Mouse (Mus musculus): ENCODE measurements around the gene Hsd3b6. TPM values are rescaled to one million over a fixed set of nuclear protein-coding genes. Genes with fewer than 3 reads are reported as not detected.

The Hsd3b6 gene
- not detected in 4 replicates for total RNA-seq (2023)

GRCm38 (mm10) chr3:98814101-98814670, at the start of gene Hsd3b6:
Gene Hsd3b6 (minus strand): TSS chr3:98814443.

GRCm38 (mm10) chr3:98859576-98859975, 45.3 kb upstream of the Hsd3b6 start, which contains the start of gene Hsd3b1:
Gene Hsd3b1 (minus strand): TSS chr3:98859794.

Other genes starting within 250 kb of the Hsd3b6 start
- not detected in 4 replicates for gene Gm10681, start 225.6 kb downstream of the Hsd3b6 start, total RNA-seq (2023)
- not detected in 4 replicates for gene Hsd3b5, start 184.2 kb downstream of the Hsd3b6 start, total RNA-seq (2023)
- gene Hsd3b2, start 89.9 kb downstream of the Hsd3b6 start, total RNA-seq (2023) = 0.15 to 0.19 TPM in 2 of 4 replicates, not detected in the others
- not detected in 4 replicates for gene Hsd3b3, start 51.3 kb downstream of the Hsd3b6 start, total RNA-seq (2023)
- not detected in 4 replicates for gene Hsd3b1, start 45.4 kb upstream of the Hsd3b6 start, total RNA-seq (2023)
- gene Hao2, start 78.8 kb upstream of the Hsd3b6 start, total RNA-seq (2023) = not detected in 4 replicates